Mouse (Mus musculus) CD4-positive, CD25-positive, alpha-beta regulatory T cell, adult 2 months (primary cell): Measurements from ENCODE around the gene Zdhhc13.

Experiments used
- DNase-seq: peaks from one replicate; pipeline ENCODE4 v3.0.0-alpha.2; 2012; ENCODE audit warnings: low read depth, low spot score

The Zdhhc13 gene

DNA sequence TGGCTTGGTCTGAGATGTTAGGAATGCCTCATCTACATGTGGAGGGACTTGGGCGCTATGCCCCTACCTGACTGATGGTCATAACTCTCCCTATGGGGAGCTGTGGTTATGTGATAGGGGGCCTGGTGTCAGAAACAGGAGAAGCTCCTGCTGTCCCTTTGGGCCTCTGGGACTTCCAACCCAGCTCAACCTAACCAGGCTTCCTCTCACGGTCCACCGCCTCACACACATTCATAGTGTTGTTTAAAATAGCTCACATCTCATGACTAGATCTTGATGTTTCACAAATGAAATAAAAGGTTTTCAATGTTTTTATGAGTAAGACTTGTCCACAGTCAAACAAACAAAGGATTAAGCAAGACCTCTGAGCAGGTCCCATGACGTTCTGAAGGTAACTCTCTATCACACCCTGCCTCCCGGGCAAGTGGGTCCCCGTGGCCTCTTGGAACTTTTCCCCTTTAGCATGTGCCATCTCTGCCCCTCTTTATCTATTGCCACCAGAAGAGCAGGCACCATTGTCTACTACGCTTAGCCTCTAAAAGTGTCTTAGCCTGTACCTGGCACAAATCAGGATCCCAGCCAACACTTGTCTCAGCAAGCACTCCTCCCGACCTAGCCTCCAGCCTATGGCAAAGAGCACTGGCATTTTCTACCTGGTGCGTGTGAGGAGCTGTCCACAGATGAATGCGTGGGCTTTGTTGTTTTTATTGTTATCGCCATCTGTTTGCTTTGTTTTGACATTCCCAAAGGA is 3.9 kb upstream of the Zdhhc13 start:
- no peak for DNase-seq

DNA sequence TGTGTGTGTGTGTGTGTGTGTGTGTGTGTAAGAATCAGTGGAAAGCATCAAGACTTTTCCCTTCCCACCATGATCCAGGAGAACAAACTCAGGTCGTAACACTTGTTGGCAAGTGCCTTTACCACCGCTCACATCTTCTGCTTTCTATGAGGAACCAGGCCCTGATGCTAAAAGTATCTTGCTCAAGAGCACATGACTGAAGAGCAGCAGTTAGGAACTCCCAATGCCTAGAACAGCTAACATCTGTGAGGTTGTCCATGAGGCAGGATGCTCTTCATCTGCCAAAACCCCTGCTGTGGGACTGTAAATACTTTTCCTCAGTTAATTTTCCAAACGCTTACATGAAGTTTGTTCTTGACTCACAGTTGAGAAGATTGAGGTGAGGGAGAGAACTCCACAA is 455 bp upstream of the Zdhhc13 start:
- DNase-seq, result no peak

DNA sequence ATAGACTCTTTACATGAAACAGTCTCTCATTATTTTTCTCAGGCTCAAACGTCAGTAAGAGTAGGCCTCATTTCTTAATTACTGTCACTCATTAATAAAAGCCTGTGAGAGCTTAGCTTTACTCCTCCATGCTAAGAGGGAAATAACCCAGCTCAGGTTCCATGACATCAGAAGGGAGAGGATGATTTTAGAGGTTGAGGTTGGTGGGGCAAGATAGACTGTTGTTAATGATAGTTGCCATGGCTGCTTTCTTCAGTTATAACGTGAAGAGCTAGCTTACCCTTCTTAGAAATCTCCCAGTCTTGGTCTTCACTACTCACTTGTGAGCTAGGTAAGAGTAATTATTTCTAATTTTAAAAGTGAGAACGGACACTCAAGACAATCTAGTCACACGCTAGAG is 1.3 kb downstream of the Zdhhc13 start:
- DNase-seq, result peak; percentile 52

DNA sequence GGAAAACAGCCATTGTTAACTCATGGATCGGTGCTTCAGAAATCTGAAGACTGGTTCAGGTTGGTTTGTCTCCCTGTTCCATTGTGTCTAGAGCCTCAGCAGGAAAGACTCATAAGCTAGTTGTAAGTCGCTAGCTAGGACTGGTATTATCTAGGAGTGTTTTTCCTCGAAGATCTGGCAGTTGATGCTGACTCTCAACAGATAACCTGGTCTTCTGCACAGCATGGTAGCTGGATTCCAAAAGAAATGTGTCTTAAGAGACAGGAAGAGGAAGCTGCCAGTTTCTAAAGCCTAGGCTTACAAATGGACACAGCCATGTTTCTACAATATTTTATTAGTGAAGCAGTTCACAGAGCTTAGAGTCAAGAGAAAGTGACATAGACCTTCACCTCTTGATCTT is 2.6 kb downstream of the Zdhhc13 start:
- no peak for DNase-seq

DNA sequence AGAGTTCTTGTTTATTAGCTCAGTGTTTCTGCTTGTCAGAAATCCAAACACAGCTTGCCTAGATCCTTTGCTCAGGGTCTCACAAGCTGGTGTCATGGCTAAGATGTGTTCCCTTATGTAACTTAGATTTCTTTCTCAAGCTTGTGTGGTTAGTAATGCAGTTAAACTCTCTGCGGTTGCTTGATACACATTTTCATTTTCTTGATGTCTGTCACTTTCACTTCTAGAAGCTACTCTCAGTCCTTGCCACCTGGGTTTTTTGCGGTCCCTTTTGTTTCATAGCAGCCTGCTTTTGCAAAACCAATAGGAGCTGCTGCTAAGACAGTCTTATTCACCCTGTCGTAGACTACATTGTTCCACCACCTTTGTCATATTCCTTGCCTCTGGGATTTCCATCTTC is 6.3 kb downstream of the Zdhhc13 start:
- peak; percentile 45 for DNase-seq

DNA sequence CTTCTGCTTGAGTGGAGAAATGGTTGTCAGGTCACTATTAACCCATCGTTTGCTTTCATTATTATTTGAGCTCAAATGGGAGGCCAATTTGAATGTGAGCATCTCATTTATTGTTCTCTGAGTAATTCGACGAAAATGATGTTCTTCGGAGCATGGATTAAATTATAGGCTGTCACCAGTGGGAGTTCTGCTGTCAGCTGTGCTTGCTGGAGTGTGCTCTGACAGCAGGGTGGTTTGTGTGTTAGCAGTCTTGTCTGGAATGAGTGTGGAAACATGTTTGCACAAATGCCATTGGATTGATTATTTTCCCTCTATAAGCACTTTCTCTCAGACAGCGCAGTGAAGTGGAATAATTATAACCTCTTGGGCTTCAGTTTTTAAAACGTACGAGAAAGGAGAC is 14.6 kb downstream of the Zdhhc13 start:
- no peak for DNase-seq

DNA sequence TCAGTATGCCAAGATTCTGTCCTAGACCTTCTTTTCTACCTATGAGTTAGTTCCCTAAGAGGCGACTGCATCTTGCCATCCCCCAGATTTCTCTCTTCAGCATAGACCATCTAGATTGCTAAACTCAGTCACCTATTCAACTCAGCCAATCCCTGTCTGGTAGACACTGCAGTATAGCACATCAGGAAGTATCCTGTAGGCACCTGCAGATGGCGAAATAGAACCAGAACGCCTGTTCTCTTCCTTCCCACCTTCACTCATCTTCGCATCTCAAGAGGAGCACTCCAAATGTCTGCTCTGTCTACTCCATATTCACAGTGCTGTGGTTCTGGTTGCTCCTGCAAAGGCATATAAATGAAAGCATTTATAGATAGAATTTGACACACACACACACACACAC is 17.8 kb downstream of the Zdhhc13 start:
- DNase-seq, result no peak

DNA sequence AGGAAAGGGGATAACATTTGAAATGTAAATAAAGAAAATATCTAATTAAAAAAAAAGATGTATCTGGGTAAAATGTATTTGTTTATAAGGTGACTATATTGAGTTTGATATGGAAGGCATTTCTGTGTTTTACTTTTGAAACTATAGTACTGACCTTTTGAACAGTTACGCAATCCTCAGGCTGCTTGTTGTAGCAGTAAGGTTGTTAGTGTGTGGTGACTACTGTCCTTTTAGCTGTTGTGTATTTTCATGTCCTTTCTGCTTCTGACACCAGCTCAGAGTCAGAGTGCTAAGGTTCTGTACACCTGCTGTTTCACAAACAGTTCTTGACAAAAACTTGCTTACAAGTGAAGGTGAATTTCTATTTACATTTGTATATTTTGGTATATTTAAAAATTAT is 21.8 kb downstream of the Zdhhc13 start:
- DNase-seq, result no peak

DNA sequence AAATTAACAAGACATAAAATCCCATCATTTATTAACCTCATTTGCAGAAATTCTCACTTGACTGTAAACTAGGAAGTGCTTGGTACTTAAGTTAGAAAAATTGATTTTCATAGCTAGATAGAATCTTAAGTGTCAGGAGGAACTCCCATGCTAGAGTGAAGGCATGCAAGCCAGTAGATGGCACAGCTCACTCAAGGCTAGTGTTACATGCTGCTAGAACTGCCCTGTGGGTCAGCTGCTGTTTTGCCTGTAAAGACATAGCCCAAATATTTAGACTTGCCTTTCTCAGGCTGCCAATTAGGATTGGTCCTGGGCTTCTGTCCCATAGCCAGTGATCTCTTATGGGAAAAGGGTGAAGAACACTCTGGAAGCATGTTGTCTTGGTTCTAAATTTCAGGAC is 23.6 kb downstream of the Zdhhc13 start:
- DNase-seq, result no peak

DNA sequence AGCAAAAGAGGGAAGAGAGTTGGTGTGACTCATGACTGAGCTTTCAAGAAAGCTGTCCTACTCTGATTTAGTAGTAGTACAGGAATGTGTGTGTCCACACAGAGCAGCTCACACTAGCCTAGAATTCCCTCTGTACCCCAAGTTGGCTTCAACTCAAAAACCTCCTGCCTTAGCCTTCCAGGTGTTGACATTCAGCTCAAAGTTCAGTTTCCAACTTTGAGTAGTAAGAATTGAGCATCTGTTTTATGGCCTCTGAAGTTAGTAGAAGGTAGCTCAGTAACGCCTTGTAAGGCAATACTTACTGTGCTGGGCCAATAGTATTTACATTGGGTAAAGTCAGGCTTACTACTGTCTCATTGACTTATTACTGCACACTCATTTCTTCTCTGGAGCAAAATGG is 24.8 kb downstream of the Zdhhc13 start:
- DNase-seq, result no peak

DNA sequence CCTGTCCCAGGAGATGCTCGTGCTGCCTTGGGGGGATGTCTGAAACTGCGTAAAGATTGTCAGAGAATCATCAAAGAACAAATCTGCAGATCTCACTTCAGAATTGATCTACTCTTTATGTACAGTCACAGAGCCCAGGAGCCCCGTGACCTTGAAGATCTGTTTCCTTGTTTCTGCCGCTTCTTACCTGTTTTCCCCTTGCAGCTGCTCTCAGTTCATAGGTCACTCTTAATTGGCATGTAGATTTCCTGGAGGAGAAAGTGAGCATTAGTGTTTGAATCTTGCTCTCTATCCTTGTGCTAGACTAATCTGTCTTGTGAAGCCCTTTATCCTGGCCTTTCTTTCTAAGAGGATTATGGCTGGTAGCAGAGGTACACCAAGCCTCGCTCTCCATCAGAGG is 32.9 kb downstream of the Zdhhc13 start:
- no peak for DNase-seq

DNA sequence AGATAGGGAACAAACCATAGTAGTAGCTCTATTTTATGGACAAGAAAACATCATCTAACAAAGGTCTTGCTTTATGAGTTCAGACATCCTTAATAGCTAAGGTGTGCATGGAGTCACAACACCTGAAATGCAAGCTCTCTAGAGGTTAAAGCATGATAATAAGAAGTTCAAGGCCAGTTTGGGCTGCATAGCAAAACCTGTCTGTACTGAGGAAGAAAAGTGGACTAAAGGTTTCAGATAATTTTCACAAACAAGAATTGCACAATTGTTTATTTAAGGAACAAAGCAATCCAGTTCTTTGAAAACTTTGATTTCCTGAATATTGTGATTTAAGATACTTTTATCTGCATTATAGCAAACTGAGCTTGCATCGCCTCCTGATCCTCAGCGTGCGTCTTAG is 34.8 kb downstream of the Zdhhc13 start:
- no peak for DNase-seq

DNA sequence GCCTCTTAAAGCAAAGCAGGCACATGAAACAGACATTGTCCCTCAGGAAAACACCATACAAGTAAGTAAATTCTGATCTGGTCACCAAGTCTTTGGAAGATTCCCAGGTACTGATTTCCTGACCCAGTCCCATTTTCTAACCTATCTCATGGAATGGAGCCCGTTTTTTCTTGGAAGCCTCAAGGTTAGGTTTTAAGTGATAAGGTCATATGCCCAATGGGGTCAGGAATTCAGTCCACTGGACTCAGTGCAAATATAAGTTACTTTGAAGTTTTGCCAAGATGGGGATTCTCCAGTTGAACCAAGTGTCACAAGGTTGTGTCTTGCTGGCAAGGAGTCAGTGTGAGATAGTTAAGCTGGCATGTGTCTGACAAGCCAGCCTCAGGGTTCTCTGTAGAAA is 35.9 kb downstream of the Zdhhc13 start:
- no peak for DNase-seq

DNA sequence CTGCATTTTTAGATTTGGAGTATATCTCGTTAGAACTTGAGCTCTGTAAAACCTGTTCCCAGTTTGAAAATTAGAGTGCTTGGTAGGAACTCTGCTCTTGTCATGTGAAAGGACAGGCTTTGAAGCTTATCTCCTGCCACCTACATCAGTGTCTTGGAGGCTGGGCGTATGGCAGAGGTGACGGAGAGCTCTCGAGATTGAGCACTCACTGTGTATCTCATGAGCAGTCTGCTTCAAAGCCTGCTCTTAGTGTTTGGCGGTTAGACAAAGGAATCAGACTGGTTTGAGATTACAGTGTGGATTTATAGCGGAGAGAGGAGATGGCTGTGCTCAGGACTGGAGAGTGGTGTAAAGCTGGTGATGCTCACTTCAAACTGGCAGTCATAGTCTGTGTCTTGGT is 36.4 kb downstream of the Zdhhc13 start:
- DNase-seq, result no peak

DNA sequence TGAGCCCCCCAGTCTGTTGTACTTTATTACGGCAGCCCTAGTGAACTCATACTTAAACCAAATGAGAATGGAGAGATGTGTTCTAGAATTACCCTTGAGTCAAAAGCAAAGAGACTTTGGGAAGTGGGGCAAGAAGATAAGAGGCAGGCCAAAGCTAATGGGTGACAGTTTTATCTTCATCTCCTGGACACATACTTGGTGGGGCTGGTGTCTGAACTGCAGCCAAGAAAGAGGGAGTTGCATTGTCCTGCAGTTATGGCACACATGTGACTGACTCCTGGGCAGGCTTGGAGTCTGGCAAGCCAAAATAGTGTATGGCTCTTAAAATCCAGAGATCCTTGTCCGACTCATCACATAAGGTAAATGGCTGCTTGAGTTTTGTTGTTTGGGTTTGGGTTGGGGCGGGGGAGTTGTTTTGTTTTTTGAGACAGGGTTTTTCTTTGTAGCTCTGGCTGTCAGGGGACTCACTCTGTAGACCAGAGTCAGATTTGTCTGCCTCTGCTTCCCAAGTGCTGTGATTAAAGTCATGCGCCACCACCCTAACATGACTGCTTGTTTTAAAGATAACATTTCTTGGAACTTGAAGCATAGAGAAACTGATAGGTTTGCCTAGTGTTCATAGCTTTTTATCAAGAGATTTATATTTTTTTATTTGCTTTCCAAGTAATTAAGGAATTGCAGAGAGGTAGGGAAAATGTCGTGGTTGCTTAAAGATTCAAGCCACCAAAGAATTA is 40.5 kb downstream of the Zdhhc13 start:
- no peak for DNase-seq

DNA sequence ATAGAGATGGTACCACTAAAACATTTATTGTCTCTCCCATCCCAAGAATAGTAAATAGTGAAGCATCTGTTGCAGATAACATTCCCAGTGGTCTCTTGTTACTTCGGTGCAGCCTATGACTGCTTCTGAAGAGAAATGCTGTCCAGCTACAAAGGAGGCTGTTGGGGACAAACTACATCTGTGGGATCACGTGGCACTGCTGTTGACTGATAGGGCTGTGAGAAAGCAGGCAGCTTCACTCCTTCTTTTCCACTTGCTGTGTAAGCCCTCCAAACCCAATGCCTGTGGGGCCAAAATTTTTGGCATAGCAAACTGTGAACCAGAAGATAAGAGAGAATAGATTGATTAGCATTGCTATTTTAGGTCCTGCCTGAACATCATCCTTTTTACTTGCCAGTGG is 41.6 kb downstream of the Zdhhc13 start:
- DNase-seq, result no peak

DNA sequence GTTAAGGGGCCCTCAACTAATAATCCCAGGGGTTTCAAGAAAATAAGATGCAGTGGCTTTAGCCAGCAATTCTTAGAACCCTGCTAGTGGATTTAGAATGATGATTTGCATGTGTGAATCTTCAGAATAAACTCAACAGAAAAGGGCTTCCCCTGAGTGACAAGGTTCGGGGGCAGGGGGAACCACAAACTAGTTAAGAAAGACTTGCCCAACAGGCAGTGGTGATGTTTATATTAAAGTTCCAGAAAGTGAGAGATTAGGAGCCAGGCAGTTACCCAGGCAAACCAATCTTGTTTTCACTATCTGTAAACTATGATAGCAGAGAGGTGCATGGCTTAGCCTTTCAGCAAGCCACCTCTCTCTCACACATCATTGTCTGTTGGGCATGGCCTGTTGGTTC is 43.9 kb downstream of the Zdhhc13 start:
- DNase-seq, result no peak

DNA sequence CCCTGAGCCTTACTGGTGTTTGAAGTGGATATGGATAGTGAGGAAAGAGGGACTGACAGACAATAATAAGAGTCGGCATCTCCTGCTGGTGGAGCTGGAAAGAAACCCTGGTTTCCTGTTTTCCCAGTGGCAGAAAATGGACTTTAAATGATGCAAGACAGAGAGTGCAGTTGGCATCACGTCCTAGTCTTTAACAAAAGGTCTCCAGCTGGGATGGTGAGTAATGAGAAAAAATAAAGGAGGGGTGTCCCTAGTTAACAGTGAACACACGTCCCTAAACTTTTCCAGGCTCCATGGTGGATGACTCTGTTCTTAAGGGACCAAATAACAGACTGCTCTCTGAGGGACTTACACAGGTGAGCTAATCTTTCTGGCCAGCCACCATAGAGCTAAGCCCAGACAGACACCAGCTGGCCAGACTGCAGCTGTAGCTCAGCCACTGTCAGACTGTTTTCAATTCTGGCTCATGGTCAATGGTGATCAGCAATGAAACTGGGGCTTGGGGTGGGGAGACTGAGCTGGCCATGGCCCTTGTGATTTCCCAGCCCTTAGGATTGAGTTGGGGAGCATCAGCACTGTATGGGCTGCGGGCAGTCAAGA is 45.7 kb downstream of the Zdhhc13 start:
- DNase-seq, result no peak

DNA sequence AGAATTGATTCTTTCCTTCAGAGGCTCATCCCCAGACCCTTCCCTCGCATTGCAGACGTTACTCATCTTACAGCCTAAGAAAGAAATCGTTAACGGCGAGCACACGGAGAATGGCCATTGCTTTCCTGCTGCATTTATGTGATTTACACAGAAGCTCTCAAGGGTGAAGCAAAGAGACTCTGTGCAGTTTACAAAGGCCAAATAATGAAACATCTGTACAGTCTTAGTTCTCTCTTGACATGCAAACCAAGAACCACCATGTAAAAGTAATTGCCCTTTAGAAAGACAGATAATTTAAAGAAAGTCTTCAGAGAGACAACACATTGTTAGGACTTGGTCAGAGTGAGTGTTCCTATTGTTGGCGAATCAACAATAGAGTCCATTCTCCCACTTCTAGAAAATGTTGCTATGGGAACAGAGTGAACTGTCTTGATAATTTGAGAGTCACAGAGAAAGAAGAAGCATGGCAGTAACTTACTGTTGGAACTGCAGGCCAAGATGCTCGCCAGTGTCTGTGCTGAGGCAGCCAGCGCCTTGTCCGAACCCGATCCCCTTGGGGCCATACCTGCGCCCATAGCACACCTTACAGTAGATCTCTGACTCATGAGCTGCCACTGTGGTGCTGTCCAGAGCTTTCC is 46.3 kb downstream of the Zdhhc13 start:
- no peak for DNase-seq

DNA sequence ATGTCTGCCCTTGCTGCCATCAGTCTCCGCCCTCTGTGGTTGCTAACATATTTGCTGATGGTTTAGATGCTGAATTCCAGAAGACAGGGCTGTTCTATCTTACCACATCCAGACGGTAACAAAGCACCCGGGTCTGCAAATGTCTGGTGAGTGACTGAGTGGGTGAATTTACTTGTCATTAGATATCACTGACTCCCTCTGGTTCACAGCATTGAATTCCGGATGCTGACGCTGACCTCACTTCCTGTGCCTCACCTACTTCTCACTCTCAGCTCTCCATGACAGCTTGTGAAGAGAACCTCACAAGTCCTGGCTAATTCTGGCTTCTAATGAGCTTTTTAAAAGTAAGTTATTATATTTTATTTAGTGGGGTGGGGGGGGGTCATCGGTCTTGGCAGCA is 48.1 kb downstream of the Zdhhc13 start:
- DNase-seq, result peak; percentile 10

DNA sequence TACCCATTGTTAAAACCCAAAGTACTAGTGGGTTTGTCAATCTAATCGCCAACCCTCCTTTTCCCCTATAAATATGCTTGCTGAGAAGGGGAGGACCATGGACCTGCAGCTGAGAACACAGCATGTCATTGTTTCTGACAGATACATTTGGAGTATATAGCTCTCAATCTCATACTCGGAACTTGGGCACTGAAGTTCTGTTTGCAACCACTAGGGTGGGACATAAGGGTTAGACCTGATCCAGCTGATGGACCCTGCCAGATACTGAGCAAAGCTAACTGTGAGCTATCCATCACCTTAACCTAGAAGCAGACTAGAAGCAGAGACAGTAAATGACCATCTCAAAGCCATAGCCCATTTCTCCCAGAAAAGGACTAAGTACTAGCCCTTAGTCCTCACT is 49.6 kb downstream of the Zdhhc13 start:
- peak; percentile 11 for DNase-seq

DNA sequence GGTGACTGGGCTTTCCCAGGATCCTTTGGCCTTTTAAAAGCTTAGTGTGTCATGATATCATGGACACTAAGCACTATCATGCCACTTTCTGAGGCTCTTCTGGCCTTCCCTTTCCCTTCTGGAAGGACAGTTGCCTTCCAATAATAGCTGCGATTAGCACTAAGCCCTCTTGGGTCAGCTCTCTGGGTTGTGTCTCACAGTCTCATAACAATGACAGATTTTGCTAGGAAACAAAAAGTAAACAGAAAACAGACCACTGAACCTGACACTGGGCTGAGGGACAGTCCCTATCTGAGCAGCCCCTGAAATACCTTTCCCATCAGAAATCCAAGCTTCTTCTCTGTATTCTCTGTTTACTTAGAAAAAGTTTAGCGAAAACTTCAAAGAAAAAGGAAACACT is 51.7 kb downstream of the Zdhhc13 start:
- no peak for DNase-seq

DNA sequence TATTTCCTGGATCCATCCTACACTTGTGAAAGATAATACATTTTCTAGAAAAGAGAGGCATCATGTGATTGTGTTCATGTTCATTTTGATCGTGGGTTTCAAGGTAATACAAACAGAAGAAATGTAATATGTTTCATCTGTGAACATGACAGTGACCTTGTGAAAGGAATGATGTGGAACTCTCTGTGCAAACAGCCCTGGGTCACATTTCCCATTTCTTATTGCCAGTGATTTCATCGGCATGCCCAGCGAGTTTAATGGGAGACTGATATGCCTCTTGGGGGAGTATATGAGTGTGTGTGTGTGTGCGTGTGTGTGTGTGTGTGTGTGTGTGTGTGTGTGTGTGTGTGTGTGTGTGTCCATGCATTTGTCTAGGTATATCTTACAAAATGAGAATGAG is 52.7 kb downstream of the Zdhhc13 start:
- DNase-seq, result no peak
